Mouse (Mus musculus): ENCODE measurements around the gene Cisd2.

Gene Cisd2

DNA sequence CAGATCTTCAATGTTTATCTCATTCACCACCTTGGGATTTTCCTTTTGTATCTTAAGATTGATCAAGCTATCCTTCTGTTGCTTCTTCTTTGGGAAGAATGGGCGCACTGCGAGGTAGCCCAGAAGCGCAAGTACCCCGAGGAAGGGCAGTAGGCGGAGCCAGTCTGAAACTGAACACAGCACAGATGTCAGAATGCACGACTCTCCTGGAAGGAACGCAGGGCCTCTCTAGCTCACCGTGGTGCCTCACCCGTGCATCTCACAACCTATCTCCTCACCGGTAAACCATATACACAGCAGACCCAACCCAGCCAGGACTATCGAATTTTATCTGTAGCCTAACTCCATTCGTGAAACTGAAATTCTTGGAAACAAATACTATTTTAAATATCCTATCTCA, 12.7 kb downstream of the Cisd2 start:
- no peak for DNase-seq (ENCODE audit: low spot score in 2 of 2)

DNA sequence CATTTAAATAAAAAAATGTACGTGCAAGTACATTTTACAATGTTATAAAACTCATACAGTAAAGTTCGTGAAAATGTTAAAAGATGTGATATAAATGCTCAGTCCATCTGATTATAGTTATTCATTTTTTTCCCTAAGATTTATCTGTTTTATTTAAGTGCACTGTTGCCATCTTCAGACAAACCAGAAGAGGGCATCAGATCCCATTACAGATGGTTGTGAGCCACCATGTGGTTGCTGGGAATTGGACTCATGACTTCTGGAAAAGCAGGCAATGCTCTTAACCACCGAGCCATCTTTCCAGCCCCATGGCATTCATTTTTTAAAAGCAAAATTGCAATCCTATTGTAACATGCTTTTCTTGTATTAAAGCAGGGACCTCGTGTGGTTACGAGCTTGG, 14.5 kb downstream of the Cisd2 start:
- no peak for DNase-seq (ENCODE audit: low spot score in 2 of 2)

DNA sequence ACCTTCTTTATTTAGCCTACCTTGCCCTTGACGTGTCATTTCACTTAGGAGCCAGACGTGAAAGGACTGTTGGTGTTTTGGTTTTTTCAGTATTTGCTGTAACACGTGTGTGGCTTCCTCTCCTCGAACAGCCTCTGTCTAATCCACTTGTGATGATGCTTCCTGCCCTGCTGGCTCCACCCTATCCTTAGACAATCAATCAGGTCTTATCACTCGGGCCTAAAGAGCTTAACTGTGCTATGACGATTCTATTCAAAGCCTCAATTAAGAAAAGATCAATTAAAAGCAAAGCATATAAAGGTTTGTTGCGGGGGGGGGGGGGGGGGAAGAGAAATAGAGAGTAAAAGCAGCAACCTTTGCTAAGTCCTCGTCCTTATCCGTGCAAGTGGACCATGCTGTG, 16.4 kb downstream of the Cisd2 start:
- DNase-seq (ENCODE audit: low spot score in 2 of 2), result no peak

DNA sequence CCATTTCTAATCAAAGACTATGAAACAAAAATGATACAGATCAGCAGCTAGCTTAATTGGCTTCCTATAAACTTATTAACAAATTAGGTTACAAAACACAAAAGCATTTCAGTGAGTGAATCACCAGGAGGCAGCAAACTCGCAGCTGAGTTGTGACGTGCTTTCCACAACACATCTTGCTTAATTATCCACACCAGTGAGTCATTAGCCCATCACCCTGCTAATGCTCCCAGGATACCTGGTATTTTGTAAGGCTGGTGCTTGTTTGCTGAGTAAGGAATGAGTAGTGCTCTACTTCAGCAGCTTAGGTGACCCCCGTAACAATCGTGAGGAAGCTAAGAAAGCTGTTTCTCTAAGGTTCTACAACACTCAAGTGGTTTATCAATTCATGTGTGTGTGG, 19.1 kb downstream of the Cisd2 start:
- DNase-seq (ENCODE audit: low spot score in 2 of 2), result no peak

DNA sequence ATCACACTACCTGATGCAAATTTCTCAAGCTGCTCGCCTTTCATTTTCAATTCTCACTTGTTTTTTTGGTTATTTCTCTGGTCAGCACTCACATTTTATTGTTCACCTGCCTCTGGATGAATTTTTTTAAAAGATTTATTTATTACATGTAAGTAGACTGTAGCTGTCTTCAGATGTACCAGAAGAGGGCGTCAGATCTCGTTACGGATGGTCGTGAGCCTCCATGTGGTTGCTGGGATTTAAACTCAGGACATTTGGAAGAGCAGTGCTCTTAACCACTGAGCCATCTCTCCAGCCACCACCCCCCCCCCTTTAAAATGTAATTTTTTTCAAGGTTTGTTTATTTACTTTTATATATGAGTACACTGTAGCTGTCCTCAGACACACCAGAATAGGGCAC, 19.9 kb downstream of the Cisd2 start:
- DNase-seq (ENCODE audit: low spot score in 2 of 2), result no peak

DNA sequence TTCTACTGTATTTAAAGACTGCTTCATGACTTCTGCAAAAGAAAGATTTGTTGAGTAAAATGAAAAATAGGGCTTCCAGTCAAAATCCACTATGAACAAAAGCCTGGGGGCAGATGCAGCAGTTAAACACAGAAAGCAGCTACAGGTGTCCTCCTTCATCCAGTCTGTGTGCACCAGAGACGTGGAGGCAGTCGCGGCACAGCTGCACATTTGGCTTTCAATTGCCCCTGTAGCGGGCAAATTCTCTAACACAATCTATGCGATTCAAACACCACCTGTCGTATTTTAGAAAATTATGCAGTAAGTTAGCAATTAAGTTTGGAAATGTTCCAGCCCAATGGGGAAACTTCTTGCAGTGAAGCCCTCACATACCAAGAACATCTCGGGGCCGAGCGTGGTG, 20.5 kb downstream of the Cisd2 start:
- no peak for DNase-seq (ENCODE audit: low spot score in 2 of 2)

DNA sequence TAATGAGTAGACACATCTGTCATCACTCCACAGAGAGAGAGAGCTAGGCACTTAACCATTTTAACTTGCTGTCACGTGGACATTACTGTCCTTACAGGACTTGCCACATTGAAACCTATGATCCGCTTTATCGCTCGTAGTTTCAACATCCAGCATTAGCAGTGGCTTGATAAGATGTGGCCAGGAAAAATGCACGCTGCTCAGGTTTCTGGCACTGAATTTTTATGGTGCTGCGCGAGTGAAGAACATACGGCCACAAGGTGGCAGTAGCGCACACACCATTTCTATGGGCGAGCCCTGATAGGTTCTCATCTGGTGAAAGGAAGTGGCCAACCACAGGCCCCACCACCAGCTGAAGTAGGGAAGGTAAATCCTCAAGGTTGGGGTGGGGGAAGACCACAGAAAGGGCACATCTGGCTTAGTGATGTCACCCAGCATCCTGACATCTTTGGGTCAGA, 21.5 kb downstream of the Cisd2 start:
- peak; percentile 77 to 91 for DNase-seq (ENCODE audit: low spot score in 2 of 2)

DNA sequence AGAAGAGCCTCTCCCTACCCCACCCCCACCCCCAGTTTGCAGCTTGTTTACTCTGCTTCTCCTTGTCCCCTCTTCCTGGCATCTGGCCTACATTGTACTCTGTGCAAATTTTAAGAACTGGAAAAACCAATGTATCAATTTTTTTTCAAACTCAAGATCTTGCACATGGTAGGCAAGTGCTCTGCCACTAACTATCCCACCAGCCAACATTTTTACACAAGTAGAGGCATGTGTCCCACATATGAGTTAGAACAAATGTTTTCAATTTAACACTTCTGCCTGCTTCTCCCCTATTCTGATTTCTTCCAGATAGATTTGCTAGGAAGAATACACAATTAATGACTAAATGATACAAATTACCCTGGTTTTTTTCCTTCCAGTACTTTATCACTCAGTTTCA, 26.6 kb downstream of the Cisd2 start:
- DNase-seq (ENCODE audit: low spot score in 2 of 2), result no peak

DNA sequence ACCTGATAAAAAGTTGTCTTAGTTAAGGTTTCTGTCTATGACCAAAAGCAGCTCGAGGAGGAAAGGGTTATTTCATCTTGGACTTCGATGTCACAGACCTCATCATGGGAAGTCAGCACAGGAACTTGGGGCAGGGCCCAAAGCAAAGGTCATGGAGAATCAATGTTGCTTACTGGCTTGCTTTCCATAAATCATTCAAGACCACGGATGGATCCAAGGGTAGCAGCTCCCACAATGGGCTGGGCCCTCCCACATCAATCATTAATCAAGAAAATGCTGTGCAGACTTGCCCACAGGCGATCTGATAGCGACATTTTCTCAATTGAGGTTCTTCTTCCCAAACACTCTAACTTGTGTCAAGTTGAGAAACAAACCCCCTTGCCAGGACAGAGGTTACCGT, 27.6 kb downstream of the Cisd2 start:
- DNase-seq (ENCODE audit: low spot score in 2 of 2), result no peak

DNA sequence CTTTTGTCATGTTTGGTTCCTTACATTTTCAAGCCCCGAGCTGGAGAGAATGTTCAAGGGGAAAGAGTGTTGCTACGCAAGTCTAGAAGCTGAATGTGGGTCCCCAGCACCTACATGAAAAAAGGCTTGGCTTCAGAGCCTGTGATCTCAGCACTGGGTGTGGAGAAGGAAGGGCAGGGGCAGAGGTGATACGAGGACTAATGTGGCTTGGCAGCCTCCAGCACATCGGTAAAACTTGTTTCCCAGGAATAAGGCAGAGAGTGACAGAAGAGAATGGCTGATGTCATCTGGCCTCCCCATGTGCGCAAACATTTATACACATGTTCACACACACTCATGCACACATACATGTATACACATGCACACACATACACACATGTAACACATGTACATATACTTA, 28.6 kb downstream of the Cisd2 start:
- DNase-seq (ENCODE audit: low spot score in 2 of 2), result no peak

DNA sequence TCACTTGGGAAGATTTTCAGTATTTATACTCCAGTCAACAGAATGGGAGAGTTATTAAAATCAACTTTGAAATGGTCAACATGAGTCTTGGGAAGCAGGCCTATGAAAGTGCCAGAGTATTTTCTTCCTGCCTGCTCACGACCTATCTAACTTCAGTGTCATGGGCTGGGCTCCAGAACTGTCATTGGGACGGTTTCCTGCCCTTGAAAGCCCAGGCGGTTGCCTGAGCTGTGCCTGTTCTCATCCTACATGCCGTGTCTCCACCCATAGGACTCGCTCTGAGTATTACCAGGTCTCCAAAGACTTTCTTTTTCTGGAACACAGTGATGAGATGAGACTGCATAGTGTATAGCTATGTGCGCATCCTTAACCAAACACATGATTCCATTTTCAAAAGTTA, 30.5 kb downstream of the Cisd2 start:
- DNase-seq (ENCODE audit: low spot score in 2 of 2), result no peak

DNA sequence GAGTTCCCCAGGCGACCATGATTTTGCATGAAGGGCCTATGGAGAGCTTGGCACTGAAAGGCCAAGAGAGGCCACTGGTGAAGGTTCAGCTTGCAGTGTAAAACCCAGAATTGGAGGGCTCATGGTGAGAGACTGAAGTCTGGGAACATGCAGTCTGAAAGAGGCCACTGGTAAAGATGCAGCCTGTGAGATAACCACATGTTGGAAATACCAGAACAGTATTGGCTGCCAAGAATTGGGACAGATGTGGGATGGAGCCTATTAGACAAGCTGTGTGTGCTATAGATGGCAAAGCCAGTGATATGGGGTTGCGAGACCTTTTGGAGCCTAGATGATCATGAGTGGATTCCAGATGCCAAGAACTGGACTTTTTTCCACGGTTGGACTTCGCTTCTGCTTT, 43.9 kb downstream of the Cisd2 start:
- no peak for DNase-seq (ENCODE audit: low spot score in 2 of 2)

DNA sequence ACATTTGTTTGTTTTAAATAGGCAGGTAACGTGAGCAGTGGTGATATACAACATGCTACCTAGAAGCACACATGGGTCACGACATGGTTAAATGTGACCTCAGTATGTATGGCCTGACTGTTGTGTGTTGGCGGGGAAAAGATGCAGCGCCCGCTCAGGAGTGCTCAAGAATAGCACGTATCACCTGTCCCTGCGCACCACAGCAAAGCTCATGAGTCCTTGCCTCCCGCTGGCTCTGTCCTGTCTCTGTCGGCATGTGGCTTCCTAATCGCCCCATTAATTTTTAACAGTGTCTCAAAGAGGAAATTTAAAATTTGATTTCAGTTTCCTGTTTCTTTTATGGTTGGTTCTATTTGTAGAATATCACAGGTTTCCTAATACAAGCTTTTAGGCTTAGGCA, 46.3 kb downstream of the Cisd2 start:
- no peak for DNase-seq (ENCODE audit: low spot score in 2 of 2)

DNA sequence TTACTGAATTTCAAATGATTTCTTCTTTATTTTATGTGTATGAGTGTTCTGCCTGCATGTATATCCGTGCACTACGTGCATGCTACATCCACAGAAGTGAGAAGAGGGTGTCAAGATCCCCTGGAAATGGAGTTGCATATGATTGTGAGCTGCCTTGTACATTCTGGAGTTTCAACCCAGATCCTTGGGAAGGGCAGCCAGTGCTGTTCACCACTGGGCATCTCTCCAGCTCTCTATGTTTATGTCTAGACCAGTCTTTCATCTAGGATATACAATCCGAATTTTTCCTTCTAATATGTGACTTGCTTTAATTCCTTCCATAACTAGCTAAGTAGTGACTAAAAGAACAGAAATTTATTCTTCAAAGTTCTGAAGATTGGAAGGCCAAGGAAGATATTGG, 47.9 kb downstream of the Cisd2 start:
- no peak for DNase-seq (ENCODE audit: low spot score in 2 of 2)

DNA sequence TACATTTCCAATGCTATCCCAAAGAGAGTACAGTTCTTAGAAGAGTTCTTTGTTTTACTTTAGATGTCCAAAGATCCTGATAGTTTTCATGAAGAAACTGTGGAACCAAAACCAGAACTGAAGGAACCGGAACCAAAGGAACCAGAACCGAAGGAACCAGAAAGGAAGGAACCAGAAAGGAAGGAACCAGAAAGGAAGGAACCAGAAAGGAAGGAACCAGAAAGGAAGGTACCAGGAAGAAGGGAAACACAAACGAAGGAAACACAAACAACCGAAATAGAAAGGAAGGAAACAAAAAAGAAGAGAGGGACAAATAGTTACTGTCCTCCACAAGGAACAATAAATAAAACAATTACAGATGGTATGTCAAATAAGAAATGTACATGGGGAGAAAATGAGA, 66.3 kb downstream of the Cisd2 start:
- no peak for DNase-seq (ENCODE audit: low spot score in 2 of 2)
